Mouse (Mus musculus) lung, postnatal 0 days (tissue): ENCODE results near the gene Acsf3.

ENCODE experiments used
- CTCF ChIP-seq: IDR thresholded peaks from 2 replicates; pipeline ENCODE4 v1.5.1; 2016; ENCODE audit warnings: antibody characterized with exemption, mild to moderate bottlenecking
- EP300 ChIP-seq: IDR thresholded peaks from 2 replicates; pipeline ENCODE4 v1.6.1; 2016; ENCODE audit warnings: antibody characterized with exemption, mild to moderate bottlenecking, control low read depth

GRCm38 (mm10) chr8:122845662-122846061, 70.4 kb downstream of the Acsf3 start:
- TF ChIP-seq CTCF (no peak), EP300 (no peak)
